Mouse (Mus musculus) adrenal gland (tissue): ENCODE measurements around the gene F10.

Source experiments
- intact Hi-C: fragments of 180-260 bp; cut with DNase I; formaldehyde crosslinking; loops from one replicate; pipeline ENCODE4 v1.15.1; 2025
- long read RNA-seq, 2 experiments: library from polyadenylated mRNA; unstranded; transcript quantifications; one replicate each; pipeline ENCODE4 v2.0.0; 2020; ENCODE audit warnings: borderline replicate concordance in 1 of 2; ENCODE audit not compliant: insufficient replicate concordance in 1 of 2

F10 gene
- long read RNA-seq, experiment 1, partial matches to known transcripts = 1 of 1 reads
- long read RNA-seq, experiment 1, other reads (novel, unspliced or antisense) = 0 of 1 reads
- long read RNA-seq, experiment 2 = 0 reads

GRCm38 (mm10) chr8:13037015-13037414 lies at the start of gene F10:
Gene F10 (plus strand): TSS chr8:13037308.
- intact Hi-C loops = no loop called here

- intact Hi-C loops = loop anchor here (10.0 kb wide), 1 partner anchor 117 kb away; the partner anchor contains the start of genes Cul4a and Pcid2
Observed at GRCm38 (mm10) chr8:12987571-12987970, 49.5 kb upstream of the F10 start.

GRCm38 (mm10) chr8:12988722-12989430 lies 48.2 kb upstream of the F10 start:
- intact Hi-C loops = loop anchor here (10.0 kb wide), 1 partner anchor 116 kb away; the partner anchor contains the start of genes Cul4a and Pcid2

- intact Hi-C loops = no loop called here
Observed at GRCm38 (mm10) chr8:12991411-12991810, 45.7 kb upstream of the F10 start.

GRCm38 (mm10) chr8:12994468-12994867 lies 42.6 kb upstream of the F10 start:
- intact Hi-C loops = no loop called here

- intact Hi-C loops = no loop called here
Observed at GRCm38 (mm10) chr8:12995481-12995880, 41.6 kb upstream of the F10 start.

GRCm38 (mm10) chr8:12996831-12997275 lies 40.3 kb upstream of the F10 start:
- intact Hi-C loops = no loop called here

GRCm38 (mm10) chr8:12998331-12998730 lies 38.8 kb upstream of the F10 start:
- intact Hi-C loops = no loop called here

- intact Hi-C loops = no loop called here
Observed at GRCm38 (mm10) chr8:12999793-13000192, 37.3 kb upstream of the F10 start.

GRCm38 (mm10) chr8:13007458-13007857 lies 29.6 kb upstream of the F10 start:
- intact Hi-C loops = no loop called here

- intact Hi-C loops = no loop called here
Observed at GRCm38 (mm10) chr8:13010313-13010712, 26.8 kb upstream of the F10 start.

GRCm38 (mm10) chr8:13019560-13019959 lies 17.5 kb upstream of the F10 start:
- intact Hi-C loops = no loop called here

- intact Hi-C loops = loop anchor here (10.0 kb wide), 1 partner anchor 1077 kb away; no protein-coding TSS in a partner anchor
Observed at GRCm38 (mm10) chr8:13021830-13022229, 15.3 kb upstream of the F10 start.

- intact Hi-C loops = loop anchor here (10.0 kb wide), 1 partner anchor 1081 kb away; no protein-coding TSS in a partner anchor
Observed at GRCm38 (mm10) chr8:13025487-13026224, 11.5 kb upstream of the F10 start, which contains the start of gene F7. Gene F7 (plus strand): TSS chr8:13026034.

- intact Hi-C loops = loop anchor here (10.0 kb wide), 1 partner anchor 1083 kb away; no protein-coding TSS in a partner anchor
Observed at GRCm38 (mm10) chr8:13027615-13028014, 9.5 kb upstream of the F10 start.

- intact Hi-C loops = loop anchor here (10.0 kb wide), 1 partner anchor 1084 kb away; no protein-coding TSS in a partner anchor
Observed at GRCm38 (mm10) chr8:13028482-13028881, 8.6 kb upstream of the F10 start.

GRCm38 (mm10) chr8:13036346-13036812 lies 729 bp upstream of the F10 start:
- intact Hi-C loops = no loop called here

- intact Hi-C loops = no loop called here
Observed at GRCm38 (mm10) chr8:13037569-13037968, 461 bp downstream of the F10 start.

- intact Hi-C loops = no loop called here
Observed at GRCm38 (mm10) chr8:13039054-13039453, 1.9 kb downstream of the F10 start.

- intact Hi-C loops = no loop called here
Observed at GRCm38 (mm10) chr8:13041459-13041858, 4.4 kb downstream of the F10 start.

GRCm38 (mm10) chr8:13047652-13048051 lies 10.5 kb downstream of the F10 start:
- intact Hi-C loops = no loop called here

- intact Hi-C loops = no loop called here
Observed at GRCm38 (mm10) chr8:13050550-13050949, 13.4 kb downstream of the F10 start.
